Mouse (Mus musculus): ENCODE measurements at regions not wholly inside any gene's neighbourhood (a gene's known extent, or its start where the extent isn't known, plus 50 kb on each side); places are given as distances from the start of the nearest gene placed in this dataset.

- Histone ChIP-seq H3K27ac (ENCODE audit: control insufficient read depth, insufficient read depth, low read depth, low read length, poor library complexity) (no peak overlapping the region), H3K4me1 (ENCODE audit: control insufficient read depth, insufficient read depth, low read length) (no peaks in the 10 kb centered on the region), H3K4me3 (replicated peaks; ENCODE audit: control insufficient read depth, low read depth, low read length) (no peak overlapping the region)
- TF ChIP-seq POLR2A (IDR thresholded peaks at IDR 0.05; ENCODE audit: borderline replicate concordance, control insufficient read depth, low read depth, low read length) (no peak), CTCF (IDR thresholded peaks at IDR 0.05; ENCODE audit: control insufficient read depth, insufficient read depth, low read length) (no peak)
- whole genome bisulfite sequencing, result 79% methylated on average over 3 of the region's 3 CpGs
These were observed 327.8 kb downstream of the Foxa2 start for GRCm38 (mm10) chr2:147718936-147719335.

GRCm38 (mm10) chr2:147717484-147717947 lies 329.3 kb downstream of the Foxa2 start:
- Histone ChIP-seq H3K27ac (ENCODE audit: control insufficient read depth, insufficient read depth, low read depth, low read length, poor library complexity) (no peak overlapping the region), H3K4me1 (ENCODE audit: control insufficient read depth, insufficient read depth, low read length) (no peaks in the 10 kb centered on the region), H3K4me3 (replicated peaks; ENCODE audit: control insufficient read depth, low read depth, low read length) (no peak overlapping the region)
- TF ChIP-seq CTCF (IDR thresholded peaks at IDR 0.05; ENCODE audit: control insufficient read depth, insufficient read depth, low read length) (no peak), POLR2A (IDR thresholded peaks at IDR 0.05; ENCODE audit: borderline replicate concordance, control insufficient read depth, low read depth, low read length) (no peak)
- 91% methylated on average over 12 of the region's 12 CpGs for WGBS

- no peaks in the 10 kb centered on the region for H3K4me1 ChIP-seq (ENCODE audit: control insufficient read depth, insufficient read depth, low read length)
- no peak overlapping the region for H3K4me3 ChIP-seq (replicated peaks; ENCODE audit: control insufficient read depth, low read depth, low read length)
- no peak for TF ChIP-seq POLR2A (IDR thresholded peaks at IDR 0.05; ENCODE audit: borderline replicate concordance, control insufficient read depth, low read depth, low read length)
- 49% methylated on average over 5 of the region's 5 CpGs for WGBS
- no peak overlapping the region for H3K27ac ChIP-seq (ENCODE audit: control insufficient read depth, insufficient read depth, low read depth, low read length, poor library complexity)
These were observed 331.0 kb downstream of the Foxa2 start for GRCm38 (mm10) chr2:147715791-147716190.

GRCm38 (mm10) chr2:147710593-147711265 lies 336.0 kb downstream of the Foxa2 start:
- no peak overlapping the region for H3K27ac ChIP-seq (ENCODE audit: control insufficient read depth, insufficient read depth, low read depth, low read length, poor library complexity)
- WGBS, result 63% methylated on average over 8 of the region's 8 CpGs
- H3K4me1 ChIP-seq (ENCODE audit: control insufficient read depth, insufficient read depth, low read length), result no peaks in the 10 kb centered on the region
- no peak overlapping the region for H3K4me3 ChIP-seq (replicated peaks; ENCODE audit: control insufficient read depth, low read depth, low read length)
- TF ChIP-seq CTCF (IDR thresholded peaks at IDR 0.05; ENCODE audit: control insufficient read depth, insufficient read depth, low read length), result no peak
- TF ChIP-seq POLR2A (IDR thresholded peaks at IDR 0.05; ENCODE audit: borderline replicate concordance, control insufficient read depth, low read depth, low read length), result no peak

- Histone ChIP-seq H3K4me1 (ENCODE audit: control insufficient read depth, insufficient read depth, low read length) (no peaks in the 10 kb centered on the region), H3K4me3 (replicated peaks; ENCODE audit: control insufficient read depth, low read depth, low read length) (no peak overlapping the region), H3K27ac (ENCODE audit: control insufficient read depth, insufficient read depth, low read depth, low read length, poor library complexity) (no peak overlapping the region)
- TF ChIP-seq POLR2A (IDR thresholded peaks at IDR 0.05; ENCODE audit: borderline replicate concordance, control insufficient read depth, low read depth, low read length) (no peak), CTCF (IDR thresholded peaks at IDR 0.05; ENCODE audit: control insufficient read depth, insufficient read depth, low read length) (no peak)
These were observed 337.0 kb downstream of the Foxa2 start for GRCm38 (mm10) chr2:147709799-147710198.

GRCm38 (mm10) chr2:147707156-147707555 lies 339.6 kb downstream of the Foxa2 start:
- 80% methylated on average over 6 of the region's 6 CpGs for WGBS
- no peak overlapping the region for H3K27ac ChIP-seq (ENCODE audit: control insufficient read depth, insufficient read depth, low read depth, low read length, poor library complexity)
- no peaks in the 10 kb centered on the region for H3K4me1 ChIP-seq (ENCODE audit: control insufficient read depth, insufficient read depth, low read length)
- no peak for TF ChIP-seq POLR2A (IDR thresholded peaks at IDR 0.05; ENCODE audit: borderline replicate concordance, control insufficient read depth, low read depth, low read length)
- no peak for TF ChIP-seq CTCF (IDR thresholded peaks at IDR 0.05; ENCODE audit: control insufficient read depth, insufficient read depth, low read length)
- no peak overlapping the region for H3K4me3 ChIP-seq (replicated peaks; ENCODE audit: control insufficient read depth, low read depth, low read length)

GRCm38 (mm10) chr2:147703981-147704380 lies 342.3 kb downstream of the Pax1 start:
- 76% methylated on average over 10 of the region's 10 CpGs for WGBS
- TF ChIP-seq CTCF (IDR thresholded peaks at IDR 0.05; ENCODE audit: control insufficient read depth, insufficient read depth, low read length) (no peak), POLR2A (IDR thresholded peaks at IDR 0.05; ENCODE audit: borderline replicate concordance, control insufficient read depth, low read depth, low read length) (no peak)
- H3K4me1 ChIP-seq (ENCODE audit: control insufficient read depth, insufficient read depth, low read length), result no peaks in the 10 kb centered on the region
- H3K4me3 ChIP-seq (replicated peaks; ENCODE audit: control insufficient read depth, low read depth, low read length), result no peak overlapping the region
- no peak overlapping the region for H3K27ac ChIP-seq (ENCODE audit: control insufficient read depth, insufficient read depth, low read depth, low read length, poor library complexity)

GRCm38 (mm10) chr2:147702330-147703063 lies 340.8 kb downstream of the Pax1 start:
- Histone ChIP-seq H3K4me1 (ENCODE audit: control insufficient read depth, insufficient read depth, low read length) (no peaks in the 10 kb centered on the region), H3K4me3 (replicated peaks; ENCODE audit: control insufficient read depth, low read depth, low read length) (no peak overlapping the region), H3K27ac (ENCODE audit: control insufficient read depth, insufficient read depth, low read depth, low read length, poor library complexity) (no peak overlapping the region)
- TF ChIP-seq POLR2A (IDR thresholded peaks at IDR 0.05; ENCODE audit: borderline replicate concordance, control insufficient read depth, low read depth, low read length), result no peak
- no peak for TF ChIP-seq CTCF (IDR thresholded peaks at IDR 0.05; ENCODE audit: control insufficient read depth, insufficient read depth, low read length)
- WGBS, result 67% methylated on average over 6 of the region's 6 CpGs
